Comparison of ENCODE assay signal across 15 mouse cellular contexts in the genomic region with DNA sequence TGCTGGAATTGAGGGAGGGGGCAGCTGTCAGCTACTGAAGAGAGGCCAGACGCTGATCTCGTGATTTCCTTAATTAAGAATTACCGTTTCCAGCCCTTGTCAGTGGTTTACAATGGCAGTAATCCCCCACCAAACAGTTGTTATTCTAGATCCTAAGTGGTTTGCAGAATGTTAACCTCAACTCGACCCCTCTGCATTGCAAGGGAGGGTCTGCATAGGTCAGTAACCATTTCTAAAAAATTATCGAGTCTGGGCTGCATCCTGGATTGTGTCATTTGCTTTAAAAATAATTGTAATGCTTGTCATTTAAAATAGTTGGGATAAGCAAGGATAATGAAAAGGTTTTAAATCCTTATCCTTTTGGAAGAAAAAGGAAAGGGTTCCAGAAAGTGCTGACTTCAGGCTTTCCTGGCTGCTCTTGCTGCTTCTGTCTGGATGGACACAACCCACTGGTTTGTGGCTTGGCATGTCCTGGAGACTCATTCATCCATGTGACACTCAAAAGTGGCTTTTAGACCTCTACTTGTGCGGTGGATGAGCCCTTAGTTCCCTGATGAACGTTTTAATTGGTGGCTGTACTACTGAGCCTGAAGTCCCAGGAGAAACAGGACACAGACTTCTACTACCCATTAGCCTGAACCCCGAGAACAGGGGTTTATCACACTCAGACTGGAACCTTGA.
DNase-seq lines count a peak whose midpoint lies in the region; ATAC-seq and TF ChIP-seq lines count a peak whose summit lies in the region.
"Had no signal": no experiment of that assay in that cellular context is flagged by ENCODE, and none has a peak within 500 bp of the region (broad histone marks: within the 10 kb centered on the region; RNA-seq: fewer than 3 reads in every experiment).

No protein-coding gene starts in this region.

- H3K4me1 ChIP-seq in midbrain, embryonic 12.5 days: peaks cover 7% of the 10 kb centered on the region
- H3K4me1 ChIP-seq in midbrain, postnatal 0 days (ENCODE audit: insufficient read depth, low read length): no peaks in the 10 kb centered on the region
- H3K4me1 ChIP-seq in kidney, embryonic 15.5 days: peaks cover 48% of the 10 kb centered on the region
- H3K4me1 ChIP-seq in stomach, embryonic 15.5 days: no peaks in the 10 kb centered on the region

- ATAC-seq in midbrain, embryonic 12.5 days (ENCODE audit: low FRiP score, low read depth): peak; percentile 52; the same call in 1 of the 2 replicates
- no peak for ATAC-seq in midbrain, postnatal 0 days (ENCODE audit: low FRiP score)
- ATAC-seq in kidney, embryonic 15.5 days (replicated peaks; ENCODE audit: low FRiP score): peak; percentile 81
- ATAC-seq in stomach, embryonic 15.5 days (ENCODE audit: insufficient read depth, low FRiP score, low read depth): peak; percentile 27; the same call in 1 of the 2 replicates
- ATAC-seq in erythroid progenitor cell, adult 5-6 weeks (replicated peaks; ENCODE audit: low FRiP score, poor library complexity, severe bottlenecking): no peak
- ATAC-seq: CD4-positive, CD25-positive, alpha-beta regulatory T cell, adult 4 months had no signal

- TF ChIP-seq CTCF in midbrain, postnatal 0 days (IDR thresholded peaks at IDR 0.05): no peak

- WGBS in midbrain, embryonic 12.5 days: 21% methylated on average over 8 of the region's 8 CpGs
- 27% methylated on average over 8 of the region's 8 CpGs for WGBS in midbrain, postnatal 0 days
- 9% methylated on average over 8 of the region's 8 CpGs for WGBS in kidney, embryonic 15.5 days
- 20% methylated on average over 8 of the region's 8 CpGs for WGBS in stomach, embryonic 15.5 days

- H3K4me2 ChIP-seq in midbrain, embryonic 12.5 days (replicated peaks): no peak overlapping the region
- no peak overlapping the region for H3K4me2 ChIP-seq in midbrain, postnatal 0 days (ENCODE audit: low read depth, low read length, poor library complexity, severe bottlenecking)
- H3K4me2 ChIP-seq in kidney, embryonic 15.5 days: no peak overlapping the region
- no peak overlapping the region for H3K4me2 ChIP-seq in stomach, embryonic 15.5 days
- H3K4me2 ChIP-seq: embryonic facial prominence, embryonic 12.5 days; hindbrain, embryonic 14.5 days had no signal

- H3K27ac ChIP-seq in midbrain, embryonic 12.5 days (replicated peaks): no peak overlapping the region
- no peak overlapping the region for H3K27ac ChIP-seq in midbrain, postnatal 0 days (ENCODE audit: low read depth, low read length)
- peak overlapping the region; percentile 89 for H3K27ac ChIP-seq in kidney, embryonic 15.5 days
- no peak overlapping the region for H3K27ac ChIP-seq in stomach, embryonic 15.5 days
- H3K27ac ChIP-seq: embryonic facial prominence, embryonic 12.5 days; hindbrain, embryonic 14.5 days had no signal

- no peak overlapping the region for H3K4me3 ChIP-seq in midbrain, embryonic 12.5 days
- no peak overlapping the region for H3K4me3 ChIP-seq in midbrain, postnatal 0 days (ENCODE audit: low read depth, low read length)
- no peak overlapping the region for H3K4me3 ChIP-seq in kidney, embryonic 15.5 days (replicated peaks)
- no peak overlapping the region for H3K4me3 ChIP-seq in stomach, embryonic 15.5 days (replicated peaks)
- H3K4me3 ChIP-seq: embryonic facial prominence, embryonic 12.5 days had no signal

- no peaks in the 10 kb centered on the region for H3K27me3 ChIP-seq in midbrain, embryonic 12.5 days
- H3K27me3 ChIP-seq in midbrain, postnatal 0 days (ENCODE audit: insufficient read depth, low read length): no peaks in the 10 kb centered on the region
- no peaks in the 10 kb centered on the region for H3K27me3 ChIP-seq in kidney, embryonic 15.5 days
- H3K27me3 ChIP-seq in stomach, embryonic 15.5 days (replicated peaks): no peaks in the 10 kb centered on the region
- H3K27me3 ChIP-seq: embryonic facial prominence, embryonic 12.5 days had no signal

- no peaks in the 10 kb centered on the region for H3K36me3 ChIP-seq in midbrain, embryonic 12.5 days
- no peaks in the 10 kb centered on the region for H3K36me3 ChIP-seq in midbrain, postnatal 0 days (ENCODE audit: insufficient read depth, low read length)
- no peaks in the 10 kb centered on the region for H3K36me3 ChIP-seq in kidney, embryonic 15.5 days
- H3K36me3 ChIP-seq in stomach, embryonic 15.5 days: no peaks in the 10 kb centered on the region
- H3K36me3 ChIP-seq: embryonic facial prominence, embryonic 12.5 days had no signal

- no peak overlapping the region for H3K9ac ChIP-seq in midbrain, embryonic 12.5 days (replicated peaks)
- no peak overlapping the region for H3K9ac ChIP-seq in midbrain, postnatal 0 days (replicated peaks; ENCODE audit: low read length, poor library complexity, severe bottlenecking)
- H3K9ac ChIP-seq in kidney, embryonic 15.5 days: no peak overlapping the region
- H3K9ac ChIP-seq in stomach, embryonic 15.5 days: no peak overlapping the region
- H3K9ac ChIP-seq: embryonic facial prominence, embryonic 12.5 days; hindbrain, embryonic 14.5 days had no signal

- DNase-seq in midbrain, postnatal 0 days (ENCODE audit: low spot score): no peak
- peak; percentile 39 for DNase-seq in embryo, embryonic 11 days
- DNase-seq in frontal cortex, postnatal 14 days (ENCODE audit: low spot score in 2 of 2): no peak
- DNase-seq: adrenal gland, postnatal 14 days; cerebellum, adult 9-10 months; heart, adult 18-20 months; lung, adult 2 months; thymus, adult 18-20 months had no signal

- H3K9me3 ChIP-seq in midbrain, embryonic 12.5 days: no peaks in the 10 kb centered on the region
- H3K9me3 ChIP-seq in midbrain, postnatal 0 days (ENCODE audit: low read length): no peaks in the 10 kb centered on the region
- no peaks in the 10 kb centered on the region for H3K9me3 ChIP-seq in kidney, embryonic 15.5 days (replicated peaks)
- H3K9me3 ChIP-seq in stomach, embryonic 15.5 days: no peaks in the 10 kb centered on the region
- H3K9me3 ChIP-seq: embryonic facial prominence, embryonic 12.5 days had no signal

Comparison
In these comparisons a context has a peak if more than half of its experiments do, and no peak if none do; other contexts are left out.
1. ATAC-seq: peak in midbrain, embryonic 12.5 days (single experiment), kidney, embryonic 15.5 days (single experiment) and stomach, embryonic 15.5 days (single experiment); none in midbrain, postnatal 0 days (single experiment) and erythroid progenitor cell, adult 5-6 weeks (single experiment).